Mouse (Mus musculus): ENCODE data around the gene Stk32c.

Stk32c gene

DNA sequence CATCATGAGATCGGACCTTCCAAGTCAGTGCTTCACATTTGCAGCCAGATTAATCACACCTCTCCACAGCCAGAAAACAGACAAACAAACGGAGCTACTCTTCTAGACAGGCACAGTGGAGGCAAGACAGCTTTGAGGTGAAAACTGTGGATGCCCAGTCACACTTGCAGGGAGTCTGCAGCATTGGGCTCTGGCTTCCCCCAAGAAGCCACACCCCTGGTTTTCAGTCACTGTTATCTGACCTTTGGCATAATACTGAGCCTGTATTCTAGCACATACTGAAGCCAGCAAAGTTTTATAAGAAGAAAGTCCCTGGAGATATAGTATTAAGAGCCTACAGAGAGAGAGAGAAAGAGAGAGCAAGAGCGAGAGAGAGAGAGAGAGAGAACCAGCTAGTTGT is 26.3 kb upstream of the Stk32c start:
- no peak for TF ChIP-seq GATA4 (IDR thresholded peaks at IDR 0.05; ENCODE audit: insufficient replicate concordance, low read length)

- TF ChIP-seq GATA4 (IDR thresholded peaks at IDR 0.05; ENCODE audit: insufficient replicate concordance, low read length), result no peak
Measured at GRCm38 (mm10) chr7:139235651-139236358, 22.7 kb upstream of the Stk32c start.

- TF ChIP-seq GATA4 (IDR thresholded peaks at IDR 0.05; ENCODE audit: insufficient replicate concordance, low read length), result no peak; the same call in 1 of the 2 replicates
Measured at GRCm38 (mm10) chr7:139234426-139235188, 21.5 kb upstream of the Stk32c start.

DNA sequence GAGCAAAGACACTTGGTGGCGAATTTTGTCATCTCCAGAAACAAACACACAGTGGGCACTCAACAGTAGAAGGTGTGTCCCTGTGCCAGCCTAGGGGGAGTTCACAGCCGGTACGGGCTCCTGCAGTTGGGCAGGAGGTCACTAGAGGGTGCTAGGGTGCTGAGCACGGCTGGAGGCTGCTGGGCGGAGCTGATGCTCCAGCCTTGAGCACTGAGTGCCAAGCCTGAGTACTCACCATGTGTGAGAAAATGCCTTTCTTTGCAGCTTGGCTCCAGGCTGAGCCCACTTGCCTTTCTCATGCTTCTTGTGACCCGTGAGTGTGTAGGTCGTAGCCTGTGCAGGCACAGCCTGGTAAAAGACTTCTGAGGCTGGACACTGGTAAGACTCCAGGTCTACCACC is 20.6 kb upstream of the Stk32c start:
- TF ChIP-seq GATA4 (IDR thresholded peaks at IDR 0.05; ENCODE audit: insufficient replicate concordance, low read length), result no peak

GRCm38 (mm10) chr7:139230241-139230640 is 17.1 kb upstream of the Stk32c start:
- no peak for TF ChIP-seq GATA4 (IDR thresholded peaks at IDR 0.05; ENCODE audit: insufficient replicate concordance, low read length)

- no peak for TF ChIP-seq GATA4 (IDR thresholded peaks at IDR 0.05; ENCODE audit: insufficient replicate concordance, low read length)
Measured at GRCm38 (mm10) chr7:139229837-139230236, 16.7 kb upstream of the Stk32c start.

DNA sequence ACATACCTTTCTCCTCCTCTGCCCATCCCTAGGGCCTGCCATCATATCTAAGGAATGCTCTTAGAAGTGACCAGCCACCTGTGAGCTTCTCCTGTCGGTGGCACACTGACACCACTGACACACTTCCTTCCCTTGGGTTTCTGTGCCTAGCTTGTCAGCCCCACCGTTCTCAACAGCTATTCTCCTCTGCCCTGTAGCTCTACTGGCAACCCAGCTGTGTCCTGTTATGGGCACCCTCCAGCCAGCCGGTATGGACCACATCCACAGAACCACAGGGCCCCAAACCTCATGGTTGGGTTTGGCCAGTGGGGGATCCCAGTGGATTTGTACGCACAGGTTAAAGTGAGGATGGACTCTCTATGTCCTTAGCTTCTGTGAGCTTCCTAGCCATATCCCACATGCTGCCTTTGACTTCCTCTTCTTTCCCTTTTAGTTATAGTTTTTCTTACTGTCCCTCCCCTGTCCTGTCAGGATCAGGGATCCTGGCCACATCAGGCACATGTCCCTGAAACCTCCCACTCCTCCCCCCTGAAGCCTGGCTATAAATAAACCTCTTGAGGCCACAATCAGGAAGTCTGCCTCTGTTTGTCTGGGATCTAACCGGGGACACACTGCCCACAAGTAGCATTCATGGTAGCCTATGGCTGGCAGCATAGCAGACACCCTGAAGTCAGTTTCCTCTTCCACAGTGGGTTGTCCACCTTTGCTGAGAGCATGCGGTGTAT is 15.5 kb upstream of the Stk32c start:
- TF ChIP-seq GATA4 (IDR thresholded peaks at IDR 0.05; ENCODE audit: insufficient replicate concordance, low read length), result no peak

GRCm38 (mm10) chr7:139226416-139226815 is 13.3 kb upstream of the Stk32c start:
- no peak for TF ChIP-seq GATA4 (IDR thresholded peaks at IDR 0.05; ENCODE audit: insufficient replicate concordance, low read length)

- no peak for TF ChIP-seq GATA4 (IDR thresholded peaks at IDR 0.05; ENCODE audit: insufficient replicate concordance, low read length)
Measured at GRCm38 (mm10) chr7:139224725-139225124, 11.6 kb upstream of the Stk32c start.

DNA sequence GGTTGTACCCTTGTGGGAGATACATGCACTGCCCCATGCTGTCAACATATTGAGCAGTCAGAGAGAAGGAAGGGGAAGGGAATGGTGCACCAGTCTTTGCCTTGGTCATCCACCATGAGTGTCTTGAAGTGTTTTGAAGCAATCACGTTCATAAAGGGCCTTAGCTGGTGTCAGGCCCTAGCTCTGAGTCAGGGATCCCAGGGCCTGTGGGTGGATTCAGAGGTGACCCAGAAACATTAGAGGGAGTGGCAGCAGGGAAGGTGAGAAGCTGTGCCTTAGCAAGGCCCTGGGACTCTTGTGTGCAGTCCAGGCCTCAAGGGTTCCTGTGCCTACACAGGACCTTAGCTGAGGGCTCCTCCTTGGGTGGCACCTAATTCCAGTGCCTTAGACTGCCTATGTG is 11.0 kb upstream of the Stk32c start:
- no peak for TF ChIP-seq GATA4 (IDR thresholded peaks at IDR 0.05; ENCODE audit: insufficient replicate concordance, low read length)

DNA sequence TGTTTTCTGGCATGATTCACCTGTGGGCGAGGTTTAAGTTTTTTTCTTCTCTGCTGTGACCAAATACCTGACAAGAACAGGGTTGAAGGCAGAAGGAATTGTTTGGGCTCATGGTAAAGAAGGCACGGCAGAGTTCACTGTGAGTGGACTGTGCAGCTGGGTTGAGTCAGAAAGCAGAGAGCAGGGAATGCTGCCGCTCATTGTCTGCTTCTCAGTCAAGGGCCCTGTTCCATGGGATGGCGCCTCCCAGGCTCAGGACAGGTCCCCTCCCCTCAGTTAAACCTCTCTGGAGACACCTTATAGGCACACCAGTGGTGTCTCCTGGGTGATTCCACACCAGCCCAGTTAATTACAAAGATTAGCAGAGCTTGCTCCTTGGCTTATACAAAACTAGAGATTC is 9.2 kb upstream of the Stk32c start:
- no peak for TF ChIP-seq GATA4 (IDR thresholded peaks at IDR 0.05; ENCODE audit: insufficient replicate concordance, low read length)

DNA sequence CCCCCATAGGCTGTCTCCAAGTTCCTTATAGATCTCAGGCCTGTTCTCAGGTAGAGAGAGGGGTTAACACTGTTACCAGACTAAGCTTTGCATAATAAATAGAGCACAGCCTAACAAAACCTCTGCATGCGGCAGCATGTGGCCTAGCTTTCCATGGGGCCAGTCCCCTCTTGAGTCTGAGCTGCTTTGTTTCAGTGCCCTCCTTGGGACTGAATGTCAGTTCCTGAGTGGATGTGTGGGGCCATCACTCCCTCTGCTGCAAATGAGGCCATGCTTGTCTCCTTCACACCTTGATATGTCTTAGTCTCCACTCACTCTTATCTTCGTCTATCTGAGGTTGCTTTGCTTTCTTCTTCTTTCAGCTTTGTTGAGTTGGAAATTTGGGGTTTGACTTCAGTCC is 8.7 kb upstream of the Stk32c start:
- TF ChIP-seq GATA4 (IDR thresholded peaks at IDR 0.05; ENCODE audit: insufficient replicate concordance, low read length), result no peak

- no peak for TF ChIP-seq GATA4 (IDR thresholded peaks at IDR 0.05; ENCODE audit: insufficient replicate concordance, low read length)
Measured at GRCm38 (mm10) chr7:139221072-139221471, 8.0 kb upstream of the Stk32c start.

GRCm38 (mm10) chr7:139220303-139220702 is 7.2 kb upstream of the Stk32c start:
- no peak for TF ChIP-seq GATA4 (IDR thresholded peaks at IDR 0.05; ENCODE audit: insufficient replicate concordance, low read length)

DNA sequence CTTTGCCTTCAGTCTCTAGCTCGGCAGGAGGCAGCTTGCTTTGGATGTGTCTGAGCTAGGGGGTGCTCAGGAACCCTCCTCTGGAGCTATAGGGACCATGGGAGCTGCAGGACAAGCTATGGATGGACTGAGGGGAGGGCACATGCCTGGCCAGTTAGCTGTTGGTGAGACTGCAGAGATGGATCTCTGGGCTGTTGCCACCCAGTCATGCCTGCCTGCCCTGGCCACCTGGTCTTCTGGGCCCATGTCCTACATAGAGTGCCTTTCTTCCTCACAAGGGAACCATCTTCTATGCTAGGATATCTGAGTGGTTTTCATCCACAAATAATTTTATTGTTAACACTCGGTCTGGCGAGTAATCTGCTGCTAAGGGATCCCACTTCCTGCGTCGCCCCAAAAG is 6.4 kb upstream of the Stk32c start:
- no peak for TF ChIP-seq GATA4 (IDR thresholded peaks at IDR 0.05; ENCODE audit: insufficient replicate concordance, low read length)

All from liver, adult (tissue).